Mouse (Mus musculus) cortical plate, adult 2 months (tissue): ENCODE data around the gene Exoc4.

Experiments used
- CTCF ChIP-seq: fragments of 200-500 bp; IDR thresholded peaks from 2 replicates; pipeline ENCODE4 v1.5.1; 2011; ENCODE audit warnings: mild to moderate bottlenecking, control low read depth, low read length; ENCODE audit not compliant: insufficient read depth; ENCODE audit errors: extremely low read depth
- POLR2A ChIP-seq: fragments of 200-500 bp; IDR thresholded peaks from 2 replicates; pipeline ENCODE4 v1.6.1; 2011; ENCODE audit warnings: mild to moderate bottlenecking, low read length, control low read depth; ENCODE audit not compliant: insufficient read depth; ENCODE audit errors: extremely low read depth

- no peak for TF ChIP-seq POLR2A
- no peak for TF ChIP-seq CTCF
Observed at GRCm38 (mm10) chr6:33507134-33507533, 258.2 kb downstream of the Exoc4 start.
